Mouse (Mus musculus) urinary bladder, adult 18-20 months (tissue): Measurements from ENCODE around the gene Armc6.
"Not testable (repeated sequence)": the region's sequence is repeated elsewhere in the genome, so short reads cannot be mapped to it uniquely, and the experiment has no call there.

ENCODE experiments used
- DNase-seq, 2 experiments: peaks; one replicate each; pipeline ENCODE4 v3.0.0; 2022; ENCODE audit warnings: low spot score in 2 of 2, mixed read lengths in 2 of 2

The Armc6 gene

DNA sequence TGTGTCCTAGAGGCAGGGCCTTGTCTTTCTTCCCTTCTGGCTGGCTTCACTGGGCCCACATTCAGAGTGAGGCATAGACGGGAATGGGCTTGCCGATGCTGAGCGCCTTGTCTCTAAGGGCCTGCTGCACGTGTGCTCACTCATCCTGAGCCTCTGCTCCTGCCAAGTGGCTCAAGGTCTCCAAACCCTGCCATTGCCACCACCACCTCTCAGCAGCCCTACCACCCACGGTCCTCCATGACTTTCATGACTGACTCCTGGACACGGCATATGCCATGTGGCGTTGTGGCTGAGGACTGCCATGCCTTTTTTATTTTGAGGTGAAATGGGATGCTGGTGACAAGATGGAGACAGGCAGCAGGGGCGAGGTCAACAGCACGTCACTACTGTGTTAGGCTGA is 3.4 kb downstream of the Armc6 start:
- DNase-seq = no peak

DNA sequence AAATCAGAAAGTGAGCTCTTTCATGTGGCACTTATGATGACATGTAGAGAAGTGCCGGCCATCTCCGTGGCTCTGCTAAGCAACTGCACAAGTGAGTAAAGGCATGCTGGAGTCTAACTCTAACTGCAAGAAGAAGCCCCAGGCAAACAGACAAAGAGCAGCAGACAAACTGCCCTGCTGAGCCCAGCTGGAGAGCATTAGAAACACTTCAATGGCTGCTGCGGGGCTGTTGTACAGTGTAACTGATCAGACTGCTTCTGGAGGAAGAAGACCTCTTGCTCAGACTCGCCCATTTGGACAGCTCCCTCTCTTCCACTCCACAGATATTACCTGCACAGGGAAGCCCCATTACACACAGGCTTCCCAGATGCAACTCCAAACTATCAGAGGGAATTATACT is 6.3 kb downstream of the Armc6 start:
- no peak for DNase-seq

DNA sequence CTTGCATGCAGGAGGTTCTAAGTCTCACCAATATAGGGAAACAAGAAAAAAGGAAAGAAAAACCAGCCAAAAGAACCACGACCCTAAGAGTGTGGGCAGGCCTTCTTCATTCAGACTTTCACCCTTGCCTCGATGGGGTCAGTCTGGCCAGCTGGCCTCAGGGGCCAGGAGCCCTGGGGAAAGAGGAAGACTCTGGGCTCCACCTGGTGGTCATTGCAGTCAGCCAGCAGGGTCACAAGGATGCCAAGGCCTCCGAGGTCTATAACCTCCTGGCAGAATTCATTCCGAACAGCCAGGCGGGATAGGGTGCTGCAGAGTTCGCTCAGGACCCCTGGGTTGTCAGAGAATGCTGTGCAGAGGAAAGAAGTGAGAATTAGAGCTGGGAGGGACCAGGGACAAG is 10.9 kb downstream of the Armc6 start:
- DNase-seq = no peak

DNA sequence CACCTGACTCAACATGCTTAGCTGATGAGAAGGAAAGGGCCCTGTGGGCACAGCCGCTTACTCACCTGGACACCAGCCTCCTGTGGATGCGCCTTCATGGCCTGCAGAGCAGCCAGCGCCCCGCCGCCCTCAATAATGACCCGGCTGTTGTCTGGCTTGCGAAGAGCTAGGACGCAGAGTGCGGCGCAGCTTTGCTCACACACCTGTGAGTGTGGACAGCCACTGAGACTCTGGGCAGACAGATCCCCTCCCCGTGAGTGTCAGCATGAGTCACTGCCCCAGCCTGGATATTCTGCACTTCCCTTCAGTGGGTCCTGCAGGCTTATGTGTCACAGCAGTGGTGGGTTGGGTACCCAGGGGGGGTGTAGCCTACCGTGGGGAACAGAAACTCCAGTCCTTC is 12.2 kb downstream of the Armc6 start:
- DNase-seq = no peak

DNA sequence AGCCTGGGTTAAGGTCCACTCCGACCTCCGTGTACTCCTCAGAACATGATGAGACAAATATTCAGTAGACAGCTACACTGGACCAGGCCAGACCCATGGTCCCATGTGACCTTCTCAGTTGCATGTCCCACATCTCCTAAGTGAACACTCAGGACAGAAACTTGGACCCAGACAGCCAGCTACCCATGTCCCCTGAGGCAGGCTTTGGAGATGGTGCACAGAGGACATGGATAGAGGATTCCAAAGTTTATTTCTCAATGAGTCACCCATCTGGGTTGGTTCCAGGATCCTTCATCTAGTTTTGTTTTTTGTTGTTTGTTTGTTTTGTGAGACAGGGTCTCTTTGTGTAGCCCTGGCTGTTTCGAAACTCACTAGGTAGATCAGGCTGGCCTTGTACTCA is 13.4 kb downstream of the Armc6 start:
- DNase-seq = no peak

DNA sequence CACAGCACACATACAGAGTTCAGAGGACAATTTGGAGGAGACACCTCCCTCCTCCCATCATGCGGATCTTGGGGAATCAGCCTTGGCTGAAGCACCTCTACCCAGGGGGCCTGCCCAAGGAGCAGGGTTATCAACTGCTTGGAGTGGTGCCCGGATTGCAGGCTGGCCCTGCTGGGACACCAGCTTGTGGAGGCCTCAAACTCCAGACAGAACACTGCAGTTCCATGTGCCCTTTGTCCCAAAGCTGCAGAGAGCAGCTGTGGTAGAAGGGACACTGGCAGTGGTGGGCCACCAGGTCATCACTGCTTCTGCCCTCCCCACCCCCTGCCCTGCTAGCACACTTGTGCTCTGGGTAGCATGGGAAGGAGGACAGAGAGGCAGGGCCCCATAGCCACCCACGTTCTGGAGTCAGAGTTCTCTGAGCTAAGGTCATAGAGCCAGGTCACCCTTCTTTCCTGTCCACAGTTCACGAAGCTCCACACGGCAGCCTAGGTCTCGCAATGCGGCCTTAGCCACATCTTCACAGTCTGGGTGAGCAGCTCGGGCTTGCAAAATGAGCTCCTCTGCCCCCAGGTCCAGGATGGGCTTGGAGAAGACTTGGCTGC is 13.9 kb downstream of the Armc6 start:
- DNase-seq = no peak

DNA sequence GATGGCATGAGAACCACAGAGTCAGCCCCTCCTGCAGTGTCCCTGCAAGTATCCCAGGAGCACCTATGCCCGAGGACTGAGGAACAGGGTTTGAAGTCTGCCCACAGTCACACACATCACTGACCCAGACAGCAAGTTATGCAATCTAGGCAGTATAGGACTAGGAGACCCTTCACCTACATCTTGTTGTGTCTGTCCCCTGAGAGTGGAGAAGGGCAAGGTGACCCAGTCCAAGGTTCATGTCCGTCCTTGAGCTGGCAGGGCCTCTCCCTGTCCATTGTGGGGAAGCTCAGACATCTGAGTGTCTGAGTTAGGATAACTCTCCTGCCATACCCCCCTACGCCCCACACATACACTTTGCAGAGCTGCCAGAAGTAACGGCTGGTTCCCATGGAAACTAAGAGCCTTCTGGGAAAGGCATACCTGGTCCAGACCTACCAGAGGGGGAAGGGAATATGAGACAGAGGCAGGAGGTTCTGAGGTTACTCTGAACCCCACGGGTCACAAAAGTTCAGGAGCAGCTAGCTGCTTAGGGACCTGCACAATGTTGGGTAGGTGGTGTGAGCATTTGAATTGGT is 15.1 kb downstream of the Armc6 start:
- no peak for DNase-seq

DNA sequence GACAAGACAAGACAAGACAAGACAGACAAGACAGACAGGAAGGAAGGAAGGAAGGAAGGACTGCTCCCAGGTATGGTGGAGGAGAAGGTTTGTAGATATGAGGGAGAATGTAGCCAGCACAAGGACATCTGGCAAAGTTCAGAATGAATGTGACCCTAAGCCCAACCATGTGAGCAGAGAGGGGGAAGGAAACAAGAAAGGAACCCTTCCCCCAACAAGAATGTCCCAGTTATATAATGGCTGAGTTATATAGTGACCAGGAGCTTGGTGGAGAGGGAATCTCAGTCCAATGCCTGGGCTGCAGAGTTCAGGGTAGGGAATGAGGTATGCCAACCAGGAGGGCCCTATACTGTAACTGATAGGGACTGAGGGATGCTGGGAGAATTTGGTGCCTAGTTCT is 16.8 kb downstream of the Armc6 start:
- DNase-seq = no peak

DNA sequence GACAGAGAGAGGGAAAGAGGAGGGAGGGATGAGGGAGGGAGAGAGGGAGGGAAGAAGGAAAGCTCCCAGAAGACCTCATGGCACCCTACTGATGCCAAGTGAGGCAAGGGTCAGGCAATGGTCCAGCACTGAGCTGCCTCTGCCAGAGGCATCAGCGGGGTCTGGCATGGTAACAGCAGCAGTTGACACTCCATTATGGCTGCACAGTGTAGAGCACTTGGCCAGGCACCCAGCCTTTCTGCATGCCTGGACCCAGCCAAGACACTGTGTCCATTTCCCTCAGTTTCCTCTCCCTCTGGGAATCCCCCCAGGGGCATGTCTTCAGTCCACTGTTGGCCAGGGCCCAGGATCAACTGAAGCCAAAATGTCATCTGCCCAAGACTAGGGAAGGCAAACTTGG is 17.7 kb downstream of the Armc6 start:
- DNase-seq = peak in 1 of 2 experiments; percentile 44

DNA sequence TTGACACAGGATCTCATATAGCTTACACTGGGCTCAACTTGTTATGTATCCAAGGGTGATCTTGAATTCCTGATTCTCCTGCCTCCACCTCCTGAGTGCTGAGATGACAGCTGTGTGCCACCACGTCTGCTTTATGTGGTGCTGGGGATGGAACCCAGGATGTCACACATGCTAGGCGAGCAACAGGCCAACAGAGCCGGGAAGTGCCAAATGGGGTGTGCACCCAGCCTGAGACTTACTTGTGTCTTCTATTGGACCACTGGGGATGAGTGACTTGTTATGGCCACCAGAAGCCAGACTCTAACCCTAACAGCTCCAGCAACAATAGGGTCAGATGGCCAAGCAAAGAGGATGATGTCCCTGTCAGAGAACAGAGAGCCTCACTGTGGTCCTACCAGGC is 18.1 kb downstream of the Armc6 start:
- DNase-seq = not testable (repeated sequence)

DNA sequence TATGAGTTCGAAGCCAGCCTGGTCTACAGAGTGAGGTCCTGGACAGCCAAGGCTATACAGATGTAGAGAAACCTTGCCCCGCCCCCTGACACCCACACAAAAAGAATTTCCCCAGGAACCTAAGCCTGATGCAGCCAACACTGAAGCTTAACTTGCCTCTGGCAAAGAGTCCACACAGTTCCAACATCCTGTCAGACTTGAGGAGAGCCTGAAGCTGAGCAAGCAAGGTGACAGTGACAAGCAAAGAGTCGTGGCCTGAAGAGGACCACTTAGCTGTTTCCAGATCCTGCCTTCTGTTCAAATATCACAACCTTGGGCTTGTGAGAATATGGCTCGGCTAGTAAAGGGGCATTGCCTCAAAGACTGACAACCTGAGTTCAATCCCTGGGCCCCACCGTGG is 19.2 kb downstream of the Armc6 start:
- DNase-seq = no peak

DNA sequence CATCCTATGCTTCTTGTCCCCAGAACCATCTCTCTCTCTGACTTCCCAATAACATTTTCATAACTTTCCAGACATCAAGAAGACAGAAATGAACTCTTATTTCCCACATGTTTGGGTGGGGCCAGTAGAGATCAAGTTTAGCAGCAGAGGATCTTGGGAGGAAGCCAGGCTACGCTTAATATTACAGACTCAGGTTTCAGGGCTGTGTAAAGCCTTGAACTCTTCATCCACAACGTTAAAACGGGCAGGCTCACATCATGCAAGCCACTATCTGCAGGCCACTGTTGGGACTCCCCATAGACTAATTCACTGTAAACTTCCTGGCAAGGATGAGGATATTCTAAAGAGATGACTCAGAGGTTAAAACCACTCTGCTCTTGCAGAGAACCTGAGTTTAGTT is 19.9 kb downstream of the Armc6 start:
- DNase-seq = no peak

DNA sequence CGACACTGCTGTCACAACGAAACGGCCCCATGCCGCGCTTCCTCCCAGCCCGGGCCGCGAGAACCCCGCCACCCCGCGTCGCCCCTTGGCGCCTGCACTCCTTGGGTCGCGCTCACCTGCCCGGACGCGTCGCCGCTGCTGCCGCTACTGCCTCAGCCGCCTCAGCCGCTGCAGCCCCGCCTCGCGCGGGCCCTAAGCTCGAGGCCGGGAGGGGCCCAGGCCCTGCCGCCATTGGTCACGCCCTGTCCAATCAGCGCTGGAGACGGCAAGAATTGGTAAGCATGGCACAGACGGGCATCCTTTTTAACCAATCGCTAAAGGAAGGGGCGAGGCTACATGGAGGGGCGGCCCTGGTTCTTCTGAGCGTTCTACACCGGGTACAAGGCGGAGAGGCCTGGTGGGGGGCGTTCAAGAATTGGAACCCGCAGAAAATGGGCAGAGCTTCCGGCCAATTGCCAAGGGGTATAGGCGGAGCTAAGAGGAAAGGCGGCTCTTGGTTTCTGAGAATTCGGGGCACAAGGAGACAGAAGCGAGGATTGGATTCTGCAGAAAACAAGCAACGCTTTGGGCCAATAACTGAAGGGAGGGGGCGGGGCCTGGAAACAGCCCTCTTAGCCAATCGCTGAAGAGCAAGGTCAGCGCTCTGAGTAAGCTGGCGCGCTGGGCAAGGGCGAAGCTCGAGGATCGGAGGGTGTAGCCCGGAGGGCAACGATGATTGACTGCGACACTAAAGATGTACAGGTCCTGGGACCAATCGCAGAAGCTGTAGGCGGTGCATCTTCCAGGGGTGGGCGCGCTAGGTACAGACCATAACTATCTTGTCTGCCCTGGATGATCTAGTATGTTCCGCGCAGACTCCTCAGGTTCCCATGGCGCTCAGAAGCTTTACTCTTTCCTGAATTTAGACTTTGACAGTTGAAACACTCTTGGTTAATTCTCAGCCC is 21.9 kb downstream of the Armc6 start, which contains the start of gene Slc25a42:
TSS of gene Slc25a42 (minus strand) at position 194 of the 944 bp plus-strand sequence.
- peak; percentile 93 to 98 for DNase-seq

DNA sequence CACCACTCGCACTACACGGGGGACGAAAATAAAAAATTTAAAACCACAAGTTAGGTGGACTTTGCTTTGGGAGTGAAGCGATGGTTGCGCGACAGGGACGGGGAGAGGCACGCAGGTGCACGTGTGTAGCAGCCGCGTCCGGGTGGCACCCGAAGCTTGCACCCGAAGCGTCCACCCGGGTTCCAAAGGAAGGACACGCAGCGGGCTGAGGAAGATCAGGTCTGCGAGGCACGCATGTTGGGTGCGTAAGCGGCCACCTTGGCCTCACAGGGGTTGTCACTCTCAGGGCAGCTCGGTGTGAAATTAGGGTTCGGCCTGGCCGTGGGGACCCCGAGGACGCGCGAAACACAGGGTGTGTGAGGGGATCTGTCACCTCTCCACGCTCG is 22.5 kb downstream of the Armc6 start:
- DNase-seq = no peak

DNA sequence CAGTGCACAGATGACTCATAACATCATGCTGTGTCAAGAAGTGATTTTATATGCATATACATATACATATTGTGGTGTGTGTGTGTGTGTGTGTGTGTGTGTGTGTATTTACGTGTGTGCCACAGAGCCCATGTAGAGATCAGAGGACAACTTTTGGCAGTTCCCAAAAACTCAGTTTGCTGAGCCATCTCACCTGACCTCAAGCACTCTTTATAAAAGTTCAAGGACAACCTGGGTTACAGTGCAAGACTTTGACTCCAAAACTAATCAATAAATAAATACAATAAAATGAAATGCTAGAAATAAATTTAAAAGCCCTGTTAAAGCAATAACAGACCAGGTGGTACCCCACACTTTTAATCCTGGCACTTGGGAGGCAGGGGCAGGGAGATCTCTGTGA is 23.0 kb downstream of the Armc6 start:
- DNase-seq = no peak

DNA sequence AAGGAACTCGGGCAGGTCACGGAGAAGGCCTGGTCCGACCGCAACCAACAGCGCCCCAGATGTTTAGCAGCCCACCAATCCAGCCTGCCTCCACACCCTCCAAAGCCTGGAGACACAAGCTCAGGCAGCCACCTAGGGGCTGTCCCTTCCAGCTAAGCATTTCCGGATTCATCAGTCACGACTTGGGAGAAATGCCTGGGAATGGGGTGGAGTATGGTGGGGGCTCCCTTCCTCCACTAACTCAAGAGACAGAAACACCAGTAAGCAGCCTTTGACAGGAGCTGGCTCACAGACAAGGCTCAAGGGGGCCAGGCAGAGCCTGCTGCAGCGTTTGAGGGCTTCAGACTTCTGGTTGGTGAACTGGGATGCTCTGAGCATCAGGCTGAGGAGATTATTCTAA is 23.7 kb downstream of the Armc6 start:
- no peak for DNase-seq

DNA sequence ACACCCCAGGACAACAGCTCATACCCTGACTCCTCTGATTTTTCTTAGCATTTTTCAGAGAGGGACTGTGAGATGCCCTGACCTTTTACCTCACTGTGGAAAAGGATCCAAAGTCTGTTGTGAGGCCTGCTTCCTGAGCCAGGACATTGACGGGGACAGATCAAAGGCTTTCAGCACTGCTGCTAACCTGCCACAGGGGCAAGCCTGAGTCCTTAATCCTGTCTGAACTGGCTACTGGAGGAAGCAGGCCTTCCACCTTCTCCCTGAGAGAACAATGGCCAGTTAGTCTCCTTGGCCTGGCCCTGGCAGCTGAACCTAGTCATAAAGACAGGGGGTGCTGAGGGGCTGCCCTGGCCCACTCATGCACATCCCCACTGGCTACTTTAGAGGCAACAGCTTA is 26.1 kb downstream of the Armc6 start:
- no peak for DNase-seq

DNA sequence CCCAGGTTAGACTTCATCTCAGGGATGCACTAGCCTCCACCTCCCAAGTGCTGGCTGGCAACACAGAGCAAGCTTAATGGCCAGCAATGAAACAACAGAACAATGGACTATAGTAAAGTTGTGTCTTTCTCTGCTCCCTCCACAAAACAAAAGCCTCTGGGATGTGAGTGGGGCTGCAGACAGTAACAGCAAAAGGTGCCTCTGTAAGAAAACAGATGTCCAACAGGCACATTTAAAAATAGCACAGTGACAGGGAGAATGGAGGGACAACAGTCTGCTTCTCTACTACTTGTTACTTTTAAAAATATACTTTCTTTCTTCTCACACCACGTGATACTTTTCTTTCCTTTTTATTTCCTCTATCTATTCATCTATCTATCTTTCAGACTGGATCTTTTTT is 29.5 kb downstream of the Armc6 start:
- DNase-seq = no peak

DNA sequence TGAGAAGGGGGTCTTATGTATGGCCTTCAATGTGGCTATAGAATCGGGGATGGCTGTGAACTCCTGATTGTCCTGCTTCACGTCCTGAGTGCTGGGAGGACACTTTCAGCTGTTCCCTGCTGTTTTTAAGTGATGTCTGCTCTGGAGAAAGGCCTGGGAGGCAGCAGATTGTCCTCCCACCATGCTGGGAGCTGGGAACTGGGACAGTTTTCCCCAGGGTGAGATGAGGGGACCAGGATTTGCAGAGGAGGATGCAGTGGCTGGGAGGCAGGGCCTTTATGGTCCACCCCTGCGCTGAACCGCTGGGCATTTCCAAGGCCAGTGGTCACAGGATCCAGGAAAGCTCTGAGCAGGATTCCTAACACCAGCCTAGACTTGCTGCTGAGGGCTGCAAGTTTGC is 31.2 kb downstream of the Armc6 start:
- no peak for DNase-seq

DNA sequence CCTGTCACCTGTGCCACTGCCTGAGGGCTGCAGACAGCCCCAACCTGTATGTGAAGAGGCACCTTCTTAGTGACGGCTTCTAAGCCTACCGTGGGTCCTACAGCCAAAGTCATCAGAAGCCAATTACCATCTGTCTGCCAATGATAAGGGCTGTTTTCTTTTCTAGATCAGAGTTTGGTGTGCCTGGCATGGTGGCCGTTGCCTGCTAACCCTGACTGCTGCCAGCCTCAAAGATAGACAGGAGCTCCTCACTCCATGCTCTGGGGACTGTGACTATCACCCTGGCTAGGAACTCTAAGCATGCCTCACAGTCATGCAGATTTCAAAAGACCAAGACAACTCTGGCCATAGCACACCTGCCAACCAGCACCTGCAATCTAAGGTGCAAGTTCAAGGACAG is 32.8 kb downstream of the Armc6 start:
- DNase-seq = no peak

DNA sequence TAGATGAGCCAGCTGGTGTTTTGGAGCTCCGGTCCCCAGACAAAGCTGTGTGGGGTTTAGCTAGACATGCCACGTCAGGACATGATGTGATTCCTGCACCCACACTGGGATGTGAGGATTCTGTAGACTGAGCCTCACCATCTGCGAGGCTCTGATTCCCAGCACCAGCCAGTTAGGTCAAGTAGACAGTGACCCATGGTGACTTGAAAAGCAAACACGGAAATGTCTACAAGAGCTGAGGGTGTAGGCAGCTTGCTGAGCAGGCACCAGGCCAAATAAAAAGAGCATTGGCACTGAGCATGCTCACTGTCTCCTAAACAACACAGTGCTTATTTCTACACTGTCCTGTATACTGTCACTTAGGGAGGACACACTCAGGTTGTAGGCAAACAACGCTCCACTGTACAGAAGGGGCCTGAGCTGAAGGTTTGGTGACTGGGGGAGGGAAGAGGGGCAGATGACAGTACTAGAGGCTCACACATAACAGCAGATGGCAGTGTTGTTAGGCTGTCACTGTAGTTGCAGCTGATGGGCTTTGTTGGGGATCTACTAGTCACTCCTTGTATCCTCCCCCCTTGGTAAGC is 34.1 kb downstream of the Armc6 start:
- peak in 1 of 2 experiments; percentile 42 for DNase-seq

DNA sequence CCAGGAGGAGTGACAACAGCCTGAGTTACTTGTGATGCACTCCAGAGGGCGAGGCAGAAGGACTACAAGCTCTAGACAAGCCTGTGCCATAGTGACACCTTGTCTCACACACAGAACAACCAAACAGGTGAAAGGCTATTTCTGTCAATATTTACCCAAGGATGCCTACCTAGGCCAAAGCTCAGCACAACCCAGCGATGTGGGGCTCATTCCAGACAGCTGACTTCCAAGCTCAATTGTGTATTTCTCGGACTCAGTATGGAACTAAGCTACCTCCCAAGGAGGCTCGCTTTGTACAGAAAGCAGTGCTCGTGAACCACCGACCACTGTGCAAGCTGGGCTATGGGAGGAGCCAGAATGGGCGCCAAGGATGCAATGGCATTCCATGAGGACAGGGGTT is 36.7 kb downstream of the Armc6 start:
- no peak for DNase-seq

DNA sequence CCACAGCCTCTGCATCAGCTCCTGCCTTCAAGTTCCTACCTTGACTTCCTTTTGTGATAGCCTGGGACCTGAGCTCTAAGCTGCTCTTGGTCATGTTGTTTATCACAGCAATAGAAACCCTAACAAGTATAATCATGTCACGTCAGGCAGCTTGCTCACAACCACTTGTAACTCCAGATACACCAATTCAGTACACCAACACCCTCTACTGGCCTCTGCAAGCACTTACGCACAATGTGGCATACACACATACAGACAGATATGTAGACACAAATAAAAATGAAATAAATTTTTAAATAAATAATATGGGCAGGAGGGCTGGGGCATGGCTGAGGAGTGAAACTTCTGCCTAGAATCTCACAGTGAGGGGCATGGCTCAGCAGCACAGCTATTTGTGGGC is 38.5 kb downstream of the Armc6 start:
- DNase-seq = no peak
